Mouse (Mus musculus) stomach, embryonic 14.5 days (tissue): Measurements from ENCODE around the gene Cox8b. TPM values are rescaled to one million over a fixed set of nuclear protein-coding genes. Genes with fewer than 3 reads are reported as not detected.

Experiments used
- ATAC-seq: fragments of 200-750 bp; cut with Nextera tagmentation; 2 replicates; pipeline ENCODE4 v1.8.0; 2017; ENCODE audit warnings: low read depth, moderate TSS enrichment; ENCODE audit not compliant: insufficient number of reproducible peaks, insufficient read depth, low FRiP score
- H3K27ac ChIP-seq: fragments of 300-500 bp; sonication (generic); 2 replicates; pipeline ENCODE4 v1.5.1; 2014; ENCODE audit warnings: mild to moderate bottlenecking, low read length, moderate library complexity, mixed read lengths
- H3K27me3 ChIP-seq: fragments of 300-500 bp; sonication (generic); 2 replicates; pipeline ENCODE4 v1.6.1; 2014; ENCODE audit warnings: low read length, control low read depth, mixed read lengths; ENCODE audit not compliant: control insufficient read depth, insufficient read depth
- H3K36me3 ChIP-seq: fragments of 300-500 bp; sonication (generic); 2 replicates; pipeline ENCODE4 v1.6.1; 2014; ENCODE audit warnings: mild to moderate bottlenecking, control low read depth, low read length, moderate library complexity, mixed read lengths; ENCODE audit not compliant: control insufficient read depth, insufficient read depth
- H3K4me1 ChIP-seq: fragments of 300-500 bp; sonication (generic); 2 replicates; pipeline ENCODE4 v1.6.1; 2014; ENCODE audit warnings: low read length, control low read depth, mixed read lengths; ENCODE audit not compliant: control insufficient read depth, insufficient read depth
- H3K4me2 ChIP-seq: fragments of 300-500 bp; sonication (generic); replicated peaks from 2 replicates; pipeline ENCODE4 v1.6.1; 2014; ENCODE audit warnings: low read depth, low read length, control low read depth
- H3K4me3 ChIP-seq: fragments of 300-500 bp; sonication (generic); 2 replicates; pipeline ENCODE4 v1.5.1; 2014; ENCODE audit warnings: low read depth, low read length, control low read depth
- H3K9ac ChIP-seq: fragments of 300-500 bp; sonication (generic); replicated peaks from 2 replicates; pipeline ENCODE4 v1.6.1; 2014; ENCODE audit warnings: low read depth, mild to moderate bottlenecking, control low read depth, low read length, moderate library complexity, mixed read lengths
- H3K9me3 ChIP-seq: fragments of 300-500 bp; sonication (generic); 2 replicates; pipeline ENCODE4 v1.6.1; 2016; ENCODE audit warnings: low read depth, low read length, control low read depth; ENCODE audit not compliant: control insufficient read depth
- WGBS: fragments of 180-500 bp; shearing (Covaris S2); extraction: QIAGEN DNeasy Blood & Tissue Kit; methylation state at CpG from one replicate; pipeline ENCODE4 v1.1.7; 2014; 5-methylcytosine and 5-hydroxymethylcytosine counted together
- polyA plus RNA-seq: library from polyadenylated mRNA; unstranded; fragments of >200 nt; fragmentation: Nextera tagmentation; extraction: Ambion mirVana; gene quantifications from 2 replicates; pipeline ENCODE4 v1.2.1, GENCODE M21; 2014

Gene Cox8b
- polyA plus RNA-seq, 1 experiment from 2014 or later, result 0.87 TPM

DNA sequence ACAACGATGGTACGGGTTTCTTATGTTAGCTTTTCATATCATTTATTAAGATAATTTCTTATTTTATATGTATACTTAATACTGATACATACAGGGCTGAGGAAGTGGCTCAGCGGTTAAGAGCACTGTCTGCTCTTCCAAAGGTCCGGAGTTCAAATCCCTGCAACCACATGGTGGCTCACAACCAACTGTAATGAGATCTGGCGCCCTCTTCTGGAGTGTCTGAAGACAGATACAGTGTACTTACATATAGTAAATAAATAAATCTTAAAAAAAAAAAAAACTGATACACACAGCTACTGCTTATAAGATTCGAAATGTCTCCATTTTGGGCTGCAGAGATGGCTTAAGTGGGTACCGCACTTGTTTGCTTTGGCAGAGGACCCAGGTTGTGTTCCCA lies 7.5 kb upstream of the Cox8b start:
- Histone ChIP-seq H3K9me3 (no peaks in the 10 kb centered on the region), H3K4me2 (no peak overlapping the region), H3K4me3 (no peak overlapping the region), H3K9ac (no peak overlapping the region), H3K27ac (no peak overlapping the region), H3K27me3 (no peaks in the 10 kb centered on the region), H3K4me1 (no peaks in the 10 kb centered on the region), H3K36me3 (no peaks in the 10 kb centered on the region)
- 81% methylated on average over 7 of the region's 7 CpGs for WGBS
- ATAC-seq, result no peak

DNA sequence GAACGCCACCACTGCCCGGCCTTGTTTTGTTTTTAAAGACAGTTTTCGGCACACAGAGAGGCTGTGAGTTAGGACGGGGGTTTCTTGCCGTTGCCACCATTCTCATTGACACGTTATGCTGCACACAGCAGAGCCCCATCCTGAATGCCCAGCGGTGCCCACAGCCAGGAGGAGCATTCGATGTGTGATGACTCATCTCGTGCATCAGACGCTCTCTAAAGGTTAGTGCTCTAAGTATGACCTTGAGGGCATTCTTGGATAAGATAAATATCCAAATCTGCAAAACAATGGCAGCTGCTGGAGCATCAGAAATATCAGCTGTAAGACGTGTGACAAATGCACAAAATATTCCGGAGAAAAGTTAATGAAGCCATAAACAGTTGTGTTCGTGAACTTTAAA lies 6.9 kb upstream of the Cox8b start:
- H3K9ac ChIP-seq, result no peak overlapping the region
- H3K9me3 ChIP-seq, result no peaks in the 10 kb centered on the region
- no peak overlapping the region for H3K27ac ChIP-seq
- no peaks in the 10 kb centered on the region for H3K27me3 ChIP-seq
- no peak for ATAC-seq
- H3K4me3 ChIP-seq, result no peak overlapping the region
- no peaks in the 10 kb centered on the region for H3K36me3 ChIP-seq
- no peak overlapping the region for H3K4me2 ChIP-seq
- H3K4me1 ChIP-seq, result no peaks in the 10 kb centered on the region
- WGBS, result 72% methylated on average over 13 of the region's 13 CpGs

DNA sequence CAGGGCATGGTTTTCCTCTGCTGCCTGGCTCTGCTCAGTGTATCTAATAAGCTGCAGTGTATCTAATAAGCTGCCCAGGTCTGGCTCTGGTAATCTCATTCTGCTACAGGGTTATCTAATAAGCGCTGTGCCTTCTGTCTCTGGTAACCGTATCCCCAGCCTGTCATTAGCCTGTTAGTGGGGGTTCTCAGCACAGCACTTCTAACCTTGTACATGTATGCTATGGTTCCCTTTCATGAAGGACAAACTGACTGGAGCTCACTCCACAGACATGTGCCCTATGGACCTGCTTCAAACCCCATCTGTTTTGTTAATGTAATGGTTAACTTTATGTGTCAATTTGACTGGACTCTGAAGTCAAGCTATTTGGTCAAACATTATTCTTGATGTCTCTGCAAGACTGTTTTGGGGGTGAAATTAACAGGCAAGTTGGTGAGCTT lies 5.4 kb upstream of the Cox8b start:
- H3K27ac ChIP-seq, result no peak overlapping the region
- WGBS, result 77% methylated on average over 2 of the region's 2 CpGs
- no peaks in the 10 kb centered on the region for H3K9me3 ChIP-seq
- no peaks in the 10 kb centered on the region for H3K27me3 ChIP-seq
- H3K4me1 ChIP-seq, result no peaks in the 10 kb centered on the region
- no peak for ATAC-seq
- H3K36me3 ChIP-seq, result no peaks in the 10 kb centered on the region
- H3K4me2 ChIP-seq, result no peak overlapping the region
- H3K4me3 ChIP-seq, result no peak overlapping the region
- no peak overlapping the region for H3K9ac ChIP-seq

DNA sequence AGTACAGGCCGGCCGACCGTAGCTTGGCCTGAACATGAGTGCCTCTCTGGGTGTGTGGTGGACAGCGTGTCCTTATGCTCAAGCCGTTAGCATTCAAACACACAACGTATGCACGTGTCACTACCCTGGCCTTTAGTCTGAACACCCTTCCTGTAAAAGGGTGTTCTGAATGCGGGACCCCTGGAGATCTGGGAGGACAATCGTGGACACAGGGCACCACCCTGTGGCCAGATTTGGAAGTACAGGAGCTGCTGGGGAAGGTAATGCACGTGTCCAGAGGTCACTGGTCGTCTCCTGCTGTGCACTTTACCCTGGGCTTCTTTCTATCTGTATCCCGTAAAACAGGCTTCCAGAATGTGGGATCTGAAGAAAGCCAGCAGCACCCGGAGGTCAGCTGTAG lies 3.0 kb upstream of the Cox8b start:
- peak; percentile 35; the same call in 1 of the 2 replicates for ATAC-seq
- H3K9ac ChIP-seq, result no peak overlapping the region
- H3K4me2 ChIP-seq, result no peak overlapping the region
- no peaks in the 10 kb centered on the region for H3K9me3 ChIP-seq
- no peak overlapping the region for H3K4me3 ChIP-seq
- peaks cover 10% of the 10 kb centered on the region for H3K36me3 ChIP-seq
- 24% methylated on average over 13 of the region's 13 CpGs for WGBS
- H3K4me1 ChIP-seq, result no peaks in the 10 kb centered on the region
- H3K27me3 ChIP-seq, result no peaks in the 10 kb centered on the region
- H3K27ac ChIP-seq, result no peak overlapping the region

DNA sequence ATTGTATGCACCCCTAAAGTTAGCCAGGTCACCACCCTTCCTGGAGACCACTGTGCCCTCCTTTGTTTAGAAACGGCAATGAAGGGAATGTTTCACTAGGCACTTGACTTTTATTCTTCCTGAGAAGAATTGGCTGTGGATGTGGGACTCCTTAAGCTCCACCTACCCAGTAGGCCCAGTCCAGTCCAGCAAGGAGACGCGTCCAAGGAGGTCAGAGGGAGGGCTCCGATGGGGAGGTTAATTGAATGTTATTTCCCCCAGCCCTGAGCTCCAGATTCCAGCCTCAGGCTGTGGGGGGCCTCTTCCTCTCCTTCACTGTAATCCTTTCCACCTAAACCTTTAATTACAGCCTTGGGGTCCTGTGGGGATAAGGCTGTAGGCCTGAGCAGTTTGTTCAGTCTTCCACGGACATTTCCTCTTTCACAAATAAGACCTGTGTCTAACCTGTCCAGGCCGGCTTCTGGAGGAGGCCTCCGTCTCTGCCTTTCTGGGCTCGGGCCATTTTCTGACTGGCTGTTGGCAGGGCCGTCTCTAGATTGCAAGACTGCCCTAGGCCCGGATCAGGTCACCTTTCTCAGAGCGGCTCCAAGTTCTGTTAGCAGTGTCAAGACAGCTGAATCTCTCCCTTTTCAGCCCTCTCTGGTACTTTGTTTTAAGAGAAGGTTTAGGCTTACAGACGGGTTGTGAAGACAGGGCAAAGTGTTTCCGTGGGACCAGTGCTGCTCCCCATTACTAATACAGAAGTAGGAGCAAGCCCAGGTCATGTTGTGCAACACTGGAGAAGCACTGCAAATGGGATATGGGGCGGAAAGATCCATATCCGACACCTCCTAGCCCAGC lies 2.0 kb upstream of the Cox8b start:
- Histone ChIP-seq H3K4me3 (no peak overlapping the region), H3K9me3 (no peaks in the 10 kb centered on the region), H3K27ac (no peak overlapping the region), H3K36me3 (peaks cover 18% of the 10 kb centered on the region), H3K4me1 (no peaks in the 10 kb centered on the region), H3K4me2 (no peak overlapping the region), H3K9ac (no peak overlapping the region), H3K27me3 (no peaks in the 10 kb centered on the region)
- no peak for ATAC-seq
- 79% methylated on average over 15 of the region's 15 CpGs for whole genome bisulfite sequencing

DNA sequence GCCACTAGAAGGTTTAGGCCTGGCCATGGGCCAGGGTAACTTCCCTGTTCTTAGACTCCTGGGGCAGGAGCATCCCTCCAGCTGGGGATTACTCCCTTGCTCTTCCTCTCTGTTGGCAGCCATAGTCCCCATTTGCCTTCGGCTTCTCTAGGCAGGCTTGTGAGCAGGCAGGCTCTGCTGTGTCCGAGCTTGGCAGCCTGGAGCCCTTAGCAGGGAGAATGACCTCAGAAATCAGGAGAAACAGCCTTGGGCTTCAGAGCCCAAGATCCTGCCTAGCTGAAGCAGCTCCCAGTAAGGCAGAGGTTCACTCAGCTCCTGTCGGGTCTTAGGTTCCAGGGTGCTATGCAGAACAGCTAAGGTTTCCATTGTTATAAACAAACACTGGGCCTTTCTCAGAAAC lies 1.1 kb downstream of the Cox8b start:
- Histone ChIP-seq H3K36me3 (peaks cover 34% of the 10 kb centered on the region), H3K9me3 (no peaks in the 10 kb centered on the region), H3K27me3 (no peaks in the 10 kb centered on the region), H3K27ac (no peak overlapping the region), H3K4me2 (no peak overlapping the region), H3K4me3 (no peak overlapping the region), H3K9ac (no peak overlapping the region), H3K4me1 (no peaks in the 10 kb centered on the region)
- ATAC-seq, result no peak
- WGBS, result 69% methylated on average over 3 of the region's 3 CpGs

DNA sequence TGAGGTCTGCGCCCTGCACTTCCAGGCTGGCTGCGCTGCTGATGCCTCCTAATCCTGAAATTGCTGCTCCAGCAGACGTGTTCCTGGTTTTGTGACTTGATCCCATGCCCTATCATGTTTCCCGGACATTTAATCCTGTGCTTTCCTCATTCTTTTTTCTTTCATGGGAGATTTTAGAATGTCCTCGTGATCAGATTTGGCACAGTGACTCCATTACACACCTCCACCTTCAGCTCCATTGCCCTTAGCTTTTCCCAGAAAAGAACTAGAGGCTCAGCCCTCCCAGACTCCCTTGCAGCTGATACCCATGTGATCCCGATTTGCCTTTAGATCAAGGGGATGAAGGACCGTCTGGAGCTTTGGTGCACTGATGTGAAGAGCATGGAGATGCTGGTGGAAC lies 2.4 kb downstream of the Cox8b start:
- no peak for ATAC-seq
- Histone ChIP-seq H3K36me3 (peaks cover 36% of the 10 kb centered on the region), H3K4me2 (no peak overlapping the region), H3K4me3 (no peak overlapping the region), H3K9ac (no peak overlapping the region), H3K9me3 (no peaks in the 10 kb centered on the region), H3K27ac (no peak overlapping the region), H3K4me1 (no peaks in the 10 kb centered on the region), H3K27me3 (no peaks in the 10 kb centered on the region)
- 87% methylated on average over 7 of the region's 7 CpGs for WGBS

DNA sequence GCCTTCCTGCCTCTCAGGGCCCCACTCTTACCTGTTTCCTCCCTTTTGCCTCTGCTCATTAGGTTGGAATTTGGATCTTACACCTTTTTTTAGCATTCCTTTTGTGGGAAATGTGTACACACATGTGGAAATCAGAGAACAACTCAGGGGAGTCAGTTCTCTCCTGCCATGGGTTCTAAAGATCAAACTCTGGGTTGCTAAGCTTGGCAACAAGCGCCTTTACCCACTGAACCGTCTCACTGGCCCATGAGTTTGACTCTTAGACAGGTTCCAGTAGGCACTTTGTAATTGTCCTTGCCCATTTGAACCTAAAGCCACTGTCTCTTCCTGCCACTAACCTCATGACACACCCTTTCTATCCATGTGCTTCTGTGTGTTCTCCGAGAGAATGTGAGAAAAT lies 5.6 kb downstream of the Cox8b start:
- Histone ChIP-seq H3K4me2 (no peak overlapping the region), H3K27me3 (no peaks in the 10 kb centered on the region), H3K9me3 (no peaks in the 10 kb centered on the region), H3K27ac (no peak overlapping the region), H3K4me1 (no peaks in the 10 kb centered on the region), H3K4me3 (no peak overlapping the region), H3K9ac (no peak overlapping the region), H3K36me3 (peaks cover 55% of the 10 kb centered on the region)
- 97% methylated on average over 3 of the region's 3 CpGs for WGBS
- no peak for ATAC-seq

DNA sequence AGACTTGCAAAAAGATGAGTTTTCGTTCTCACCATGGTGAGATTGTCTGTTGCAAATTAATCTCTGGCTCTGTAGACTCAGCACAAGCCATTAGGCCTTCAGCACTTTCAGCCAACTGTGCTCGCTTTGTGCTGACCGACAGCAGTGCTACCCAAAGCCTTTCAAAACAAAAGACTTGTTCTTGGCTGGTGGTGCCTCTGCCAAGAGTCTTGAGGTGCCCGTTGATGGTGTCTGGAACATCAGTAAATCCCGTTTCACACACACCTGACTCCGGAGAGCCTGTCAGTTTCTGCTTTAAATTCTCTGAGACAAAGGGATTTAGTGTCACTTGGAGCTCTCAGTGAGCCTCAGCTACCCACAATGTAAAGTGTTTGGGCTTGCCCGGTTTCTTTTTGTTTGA lies 6.2 kb downstream of the Cox8b start:
- H3K4me1 ChIP-seq, result no peaks in the 10 kb centered on the region
- H3K27me3 ChIP-seq, result no peaks in the 10 kb centered on the region
- H3K27ac ChIP-seq, result no peak overlapping the region
- no peak overlapping the region for H3K4me3 ChIP-seq
- no peak overlapping the region for H3K4me2 ChIP-seq
- WGBS, result 91% methylated on average over 7 of the region's 7 CpGs
- H3K9ac ChIP-seq, result no peak overlapping the region
- H3K36me3 ChIP-seq, result peaks cover 58% of the 10 kb centered on the region
- no peaks in the 10 kb centered on the region for H3K9me3 ChIP-seq
- no peak for ATAC-seq
